Mouse (Mus musculus) embryo, embryonic 9.5 days (tissue): ENCODE measurements around the gene Agap1.

Experiments
- DNase-seq: peaks from one replicate; pipeline ENCODE4 v3.0.0-alpha.2; 2017; ENCODE audit errors: extremely low spot score

Gene Agap1

GRCm38 (mm10) chr1:89756387-89756786 is 301.8 kb downstream of the Agap1 start:
- no peak for DNase-seq

GRCm38 (mm10) chr1:89757545-89757944 is 302.9 kb downstream of the Agap1 start:
- DNase-seq: no peak

GRCm38 (mm10) chr1:89763912-89764311 is 309.3 kb downstream of the Agap1 start:
- peak; percentile 78 for DNase-seq

GRCm38 (mm10) chr1:89766891-89767290 is 312.3 kb downstream of the Agap1 start:
- no peak for DNase-seq

DNA sequence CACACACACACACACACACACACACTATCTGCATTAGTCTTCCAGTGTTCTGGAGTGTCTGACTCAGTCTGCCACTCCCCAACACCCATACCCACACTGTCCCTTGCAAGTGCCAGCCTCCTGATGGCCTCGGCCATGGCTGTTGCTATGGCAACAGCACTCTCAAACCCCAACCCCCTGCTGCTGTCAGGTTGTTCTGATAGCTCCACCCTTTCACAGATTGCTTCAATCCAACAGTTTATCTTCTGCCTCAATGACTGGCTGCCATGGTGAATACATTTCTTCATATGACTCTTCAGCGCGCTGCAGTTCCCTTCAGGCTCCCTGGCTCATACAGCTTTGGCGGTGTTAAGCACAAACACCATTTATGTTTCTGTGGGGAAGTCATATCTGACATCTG is 315.0 kb downstream of the Agap1 start:
- DNase-seq: no peak

GRCm38 (mm10) chr1:89770298-89770697 is 315.7 kb downstream of the Agap1 start:
- DNase-seq: no peak

- no peak for DNase-seq
Observed at GRCm38 (mm10) chr1:89775750-89776149, 321.1 kb downstream of the Agap1 start.

DNA sequence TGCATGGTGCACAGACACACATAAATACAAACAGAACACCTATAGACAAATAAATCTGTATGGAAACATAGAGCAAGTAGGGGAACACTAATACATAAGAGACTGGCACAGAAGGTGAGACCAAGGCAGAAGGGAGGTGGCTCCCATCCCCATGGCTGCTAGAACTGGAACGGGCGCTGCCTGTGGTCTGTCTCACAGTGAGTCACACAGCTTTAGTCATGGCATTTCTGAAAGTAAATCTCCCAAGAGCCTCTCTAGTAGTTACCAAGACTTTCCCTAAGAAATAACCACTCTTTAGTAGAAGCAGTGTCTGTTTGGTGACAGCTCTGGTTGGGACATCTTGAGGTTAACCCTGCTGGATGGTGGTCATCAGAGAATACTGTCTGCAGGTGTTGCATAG is 326.1 kb downstream of the Agap1 start:
- no peak for DNase-seq

DNA sequence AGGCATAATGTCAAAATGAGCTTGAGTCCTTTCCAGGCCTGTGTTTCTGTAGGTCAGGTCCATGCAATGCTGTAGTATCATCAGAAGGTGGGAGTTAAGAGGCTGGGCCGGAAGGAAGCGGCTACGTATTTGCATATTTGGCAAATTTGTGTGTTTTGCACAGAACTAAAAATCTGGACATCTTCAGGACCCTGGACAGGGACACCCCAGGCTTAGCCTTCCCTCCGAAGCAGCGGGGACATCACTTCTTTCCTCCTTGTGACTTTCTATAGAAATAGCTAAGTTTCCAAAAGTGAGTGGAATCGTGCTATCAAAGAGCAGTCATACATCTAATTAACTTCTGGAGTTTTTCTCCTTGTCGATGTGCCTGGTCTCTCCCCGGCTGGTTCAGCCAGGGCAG is 327.3 kb downstream of the Agap1 start:
- peak; percentile 24 for DNase-seq

DNA sequence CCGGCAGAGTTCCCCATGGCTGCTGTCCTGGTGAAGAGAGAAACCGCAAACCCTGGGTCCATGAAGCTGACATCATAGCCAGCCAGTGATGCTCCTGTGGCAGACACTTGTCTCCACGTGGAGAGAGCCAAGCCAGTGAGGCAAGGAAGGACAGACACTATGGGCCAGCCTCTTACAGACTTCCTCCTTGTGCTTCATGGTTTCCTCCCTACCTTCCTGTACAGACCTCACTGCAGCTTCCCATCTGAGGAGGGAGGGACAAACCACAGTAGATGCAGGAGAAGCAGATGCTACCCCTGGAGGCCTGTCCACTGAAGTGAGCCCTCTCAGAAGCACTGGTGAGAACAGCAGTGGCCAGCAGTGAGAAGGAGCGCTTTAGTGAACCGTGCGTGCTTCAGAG is 332.2 kb downstream of the Agap1 start:
- DNase-seq: no peak

DNA sequence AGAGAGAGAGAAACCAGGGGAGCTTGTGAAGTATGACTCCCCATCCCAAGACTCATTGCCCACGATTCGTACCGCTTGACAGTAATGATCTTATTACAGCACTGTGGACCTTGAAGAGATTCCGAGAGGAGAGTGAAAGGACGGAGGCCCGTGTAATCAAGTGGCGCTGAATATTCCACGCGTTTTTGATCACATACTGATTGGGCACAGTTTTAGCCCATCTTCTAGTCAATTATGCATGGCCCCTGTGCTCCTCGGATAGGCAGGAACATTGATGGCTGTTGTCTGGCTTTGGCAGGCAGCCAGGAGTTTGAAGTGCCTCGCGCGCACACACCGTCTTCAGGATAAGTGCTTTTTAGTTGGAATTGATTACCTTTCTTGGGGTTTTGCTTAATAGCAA is 344.1 kb downstream of the Agap1 start:
- no peak for DNase-seq

DNA sequence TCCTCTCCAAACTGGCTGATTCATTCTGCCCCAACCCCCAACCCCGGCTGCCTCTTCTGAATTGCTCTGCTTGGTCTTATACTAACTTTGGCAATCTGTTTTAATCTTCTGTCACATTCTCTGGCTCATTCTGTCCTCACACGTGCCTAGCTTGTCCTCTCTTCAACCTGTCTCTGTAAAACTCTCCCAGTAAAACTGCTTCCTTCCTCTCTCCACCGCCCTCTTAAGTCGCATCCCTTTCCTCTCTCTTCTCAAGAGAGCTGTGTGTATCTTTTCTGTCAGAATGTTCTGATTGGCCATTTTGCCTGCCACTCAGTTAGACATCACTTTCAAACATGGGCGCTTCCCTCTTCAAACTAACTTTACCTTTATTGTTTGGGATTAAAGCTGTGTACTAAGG is 346.9 kb downstream of the Agap1 start:
- DNase-seq: no peak

- no peak for DNase-seq
Observed at GRCm38 (mm10) chr1:89804981-89805380, 350.4 kb downstream of the Agap1 start.

GRCm38 (mm10) chr1:89812816-89813215 is 358.2 kb downstream of the Agap1 start:
- no peak for DNase-seq

- DNase-seq: peak; percentile 34
Observed at GRCm38 (mm10) chr1:89816487-89817206, 362.0 kb downstream of the Agap1 start.

DNA sequence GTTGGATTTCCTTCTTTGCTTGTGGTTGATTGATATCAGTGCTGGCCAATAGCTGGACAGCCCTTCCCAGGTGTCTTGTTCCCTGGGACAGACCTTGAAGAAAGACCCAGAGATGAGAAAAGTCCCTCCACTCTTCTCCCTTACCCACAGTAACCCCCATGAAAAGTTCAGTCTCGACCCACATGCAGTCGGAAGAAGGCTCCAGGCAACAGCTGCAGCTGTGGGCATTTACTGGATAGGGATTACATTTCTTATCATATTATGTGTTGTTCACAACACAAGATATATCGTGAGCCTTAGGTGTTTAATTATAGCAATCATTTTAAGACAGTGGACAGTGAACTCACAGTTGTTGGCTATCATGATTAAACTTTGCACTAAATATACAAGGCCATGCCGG is 367.2 kb downstream of the Agap1 start:
- no peak for DNase-seq

DNA sequence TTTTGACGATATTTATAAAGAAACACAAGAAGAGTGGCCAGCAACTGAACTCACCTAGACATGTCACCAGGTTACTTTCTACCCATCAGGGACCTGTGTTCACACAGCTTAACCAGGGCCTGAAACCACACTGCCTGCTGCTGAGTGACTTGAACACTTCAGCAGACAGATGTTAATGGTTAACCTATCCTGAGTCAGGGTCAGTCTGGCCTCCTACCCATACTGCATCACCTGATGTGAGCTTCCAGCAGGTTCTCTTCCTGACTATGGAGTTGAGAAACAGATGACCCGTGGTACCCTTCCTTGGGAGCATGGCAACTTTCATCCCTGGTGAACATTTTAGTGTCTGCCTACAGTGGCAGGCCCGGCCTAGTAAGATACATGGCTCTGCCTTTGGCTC is 367.8 kb downstream of the Agap1 start:
- DNase-seq: no peak

DNA sequence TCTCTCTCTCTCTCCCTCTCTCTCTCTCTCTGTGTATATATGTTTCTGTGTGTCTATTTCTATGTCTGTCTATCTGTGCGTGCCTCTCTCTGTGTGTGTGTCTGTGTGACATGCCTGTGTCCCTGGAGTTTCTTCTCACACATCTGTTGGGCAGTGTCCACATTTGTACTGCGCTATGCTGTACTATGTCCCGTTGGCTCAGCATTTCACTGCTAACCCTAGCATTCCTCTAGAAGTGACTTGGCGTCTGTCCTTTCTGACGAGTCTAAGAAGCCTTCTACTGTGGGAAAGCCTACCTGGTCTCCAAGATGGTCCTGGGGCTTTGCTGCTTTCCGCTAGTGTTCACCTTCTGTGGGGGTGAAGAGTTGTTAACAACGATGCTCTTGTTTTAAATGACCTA is 368.4 kb downstream of the Agap1 start:
- DNase-seq: no peak

DNA sequence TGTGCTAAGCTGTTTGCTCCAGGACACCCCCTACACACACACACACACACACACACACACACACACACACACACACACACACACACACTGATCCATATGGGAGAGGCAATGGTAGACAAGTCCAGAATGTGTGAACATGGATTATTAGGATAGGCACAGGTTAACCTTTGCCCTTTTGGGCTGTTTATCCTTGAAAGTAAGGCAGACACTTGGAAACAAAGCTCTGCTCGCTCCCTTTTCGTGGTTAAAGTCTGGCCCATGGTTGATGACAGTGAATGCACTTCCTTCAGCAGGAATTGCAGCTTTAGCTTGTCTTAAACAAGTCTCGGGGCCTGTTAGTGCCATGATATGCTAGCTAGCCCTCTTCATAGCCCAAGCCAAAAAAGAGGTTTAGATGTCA is 372.4 kb downstream of the Agap1 start:
- no peak for DNase-seq

GRCm38 (mm10) chr1:89831095-89831494 is 376.5 kb downstream of the Agap1 start:
- DNase-seq: no peak

- DNase-seq: no peak
Observed at GRCm38 (mm10) chr1:89844064-89844463, 389.5 kb downstream of the Agap1 start.

GRCm38 (mm10) chr1:89845487-89845886 is 390.9 kb downstream of the Agap1 start:
- DNase-seq: no peak

DNA sequence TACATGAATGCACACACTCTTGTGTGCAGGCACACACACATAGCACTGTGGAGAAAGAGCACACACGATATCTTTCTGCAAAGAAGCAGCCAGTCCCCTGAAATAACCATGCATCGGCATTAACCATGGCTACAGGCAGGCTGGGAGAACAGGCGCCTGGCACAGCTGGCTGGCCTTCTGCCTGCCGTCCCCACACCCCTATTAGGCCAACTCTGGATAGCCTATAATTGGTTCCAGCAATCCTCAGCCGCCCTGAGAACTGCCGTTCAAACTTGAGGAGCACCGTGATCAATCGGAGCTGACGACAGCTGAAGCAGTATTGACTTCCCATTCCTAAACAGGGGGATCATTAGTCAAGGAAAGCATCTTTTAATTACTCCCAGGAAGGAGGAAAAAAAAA is 391.5 kb downstream of the Agap1 start:
- no peak for DNase-seq

- no peak for DNase-seq
Observed at GRCm38 (mm10) chr1:89848356-89849039, 393.9 kb downstream of the Agap1 start.
